Mouse (Mus musculus): Measurements from ENCODE around the gene Nt5c. TPM values are rescaled to one million over a fixed set of nuclear protein-coding genes. Genes with fewer than 3 reads are reported as not detected.
"Not testable (repeated sequence)": the region's sequence is repeated elsewhere in the genome, so short reads cannot be mapped to it uniquely, and the experiment has no call there.

Nt5c gene
- polyA plus RNA-seq, 1 experiment from 2014 or later = 69.0 TPM

DNA sequence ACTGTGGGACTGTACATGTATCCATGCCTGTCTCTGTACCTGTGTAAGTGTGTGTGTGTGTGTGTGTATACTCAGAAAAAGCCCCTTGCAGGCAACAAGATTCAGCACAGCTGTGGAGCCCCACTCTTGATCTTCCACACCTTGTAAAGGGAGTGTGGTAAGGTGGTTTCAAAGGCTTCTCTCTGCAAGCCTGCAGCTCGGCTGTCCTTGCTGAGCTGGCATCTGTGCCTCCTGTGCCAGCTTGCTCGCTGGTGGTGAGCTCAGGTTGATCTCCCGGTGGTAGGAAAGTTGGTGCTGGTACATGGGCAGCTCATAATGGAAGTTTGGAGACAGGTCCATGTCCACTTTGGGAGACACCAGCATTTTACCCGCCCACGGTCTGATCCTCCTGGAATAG lies 29.8 kb downstream of the Nt5c start:
- 61% methylated on average over 5 of the region's 5 CpGs for WGBS (ENCODE audit: insufficient replicate concordance)
- no peak for ATAC-seq
- Histone ChIP-seq H3K4me1 (peaks cover 11% of the 10 kb centered on the region), H3K36me3 (no peaks in the 10 kb centered on the region), H3K27me3 (replicated peaks) (peaks cover 37% of the 10 kb centered on the region), H3K4me2 (no peak overlapping the region), H3K4me3 (no peak overlapping the region), H3K27ac (no peak overlapping the region), H3K9me3 (replicated peaks) (no peaks in the 10 kb centered on the region), H3K9ac (no peak overlapping the region)

DNA sequence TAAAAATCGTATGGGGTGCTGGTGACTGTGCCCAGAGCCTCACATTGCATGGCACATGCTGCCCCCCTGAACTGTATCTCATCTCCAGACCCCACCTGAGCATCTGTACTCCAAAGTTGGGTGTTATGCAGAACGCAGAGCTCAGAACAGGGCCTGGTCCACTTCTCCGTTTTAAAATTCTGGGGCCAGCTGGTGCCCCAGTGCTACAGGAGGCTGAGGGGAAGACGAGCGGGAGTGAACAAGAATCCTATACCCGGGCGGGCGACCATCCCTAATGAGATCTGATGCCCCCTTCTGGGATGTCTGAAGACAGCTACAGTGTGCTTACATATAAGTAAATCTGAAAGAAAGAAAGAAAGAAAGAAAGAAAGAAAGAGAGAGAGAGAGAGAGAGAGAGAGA lies 30.7 kb downstream of the Nt5c start:
- Histone ChIP-seq H3K4me1 (peaks cover 11% of the 10 kb centered on the region), H3K4me2 (no peak overlapping the region), H3K36me3 (no peaks in the 10 kb centered on the region), H3K27ac (no peak overlapping the region), H3K9me3 (replicated peaks) (no peaks in the 10 kb centered on the region), H3K4me3 (no peak overlapping the region), H3K9ac (no peak overlapping the region), H3K27me3 (replicated peaks) (peaks cover 37% of the 10 kb centered on the region)
- ATAC-seq = no peak
- WGBS (ENCODE audit: insufficient replicate concordance) = 22% methylated on average over 8 of the region's 8 CpGs

DNA sequence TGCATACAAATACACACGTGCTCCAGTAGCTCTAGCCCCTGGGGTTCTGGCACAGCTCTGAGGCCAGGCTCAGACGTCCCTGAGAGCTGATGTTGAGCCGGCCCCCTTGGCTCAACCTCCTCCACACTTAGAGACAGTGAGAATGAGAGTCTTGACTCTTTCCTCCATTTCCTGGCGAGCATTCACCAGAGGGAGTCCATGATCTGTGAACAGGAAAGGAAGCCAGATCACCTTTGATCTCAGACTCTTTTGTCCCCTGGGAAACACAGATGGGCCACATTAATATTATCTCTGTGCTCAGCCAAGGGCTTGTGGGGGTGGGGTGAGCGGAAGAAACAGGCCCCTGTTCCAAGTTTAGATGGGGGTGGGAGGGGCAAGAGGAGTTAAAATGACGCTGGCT lies 34.3 kb downstream of the Nt5c start:
- Histone ChIP-seq H3K9me3 (replicated peaks) (no peaks in the 10 kb centered on the region), H3K4me2 (no peak overlapping the region), H3K27ac (no peak overlapping the region), H3K9ac (no peak overlapping the region), H3K36me3 (no peaks in the 10 kb centered on the region), H3K4me3 (no peak overlapping the region), H3K4me1 (peaks cover 11% of the 10 kb centered on the region), H3K27me3 (replicated peaks) (peaks cover 11% of the 10 kb centered on the region)
- no peak for ATAC-seq
- WGBS (ENCODE audit: insufficient replicate concordance) = 33% methylated on average over 6 of the region's 6 CpGs

DNA sequence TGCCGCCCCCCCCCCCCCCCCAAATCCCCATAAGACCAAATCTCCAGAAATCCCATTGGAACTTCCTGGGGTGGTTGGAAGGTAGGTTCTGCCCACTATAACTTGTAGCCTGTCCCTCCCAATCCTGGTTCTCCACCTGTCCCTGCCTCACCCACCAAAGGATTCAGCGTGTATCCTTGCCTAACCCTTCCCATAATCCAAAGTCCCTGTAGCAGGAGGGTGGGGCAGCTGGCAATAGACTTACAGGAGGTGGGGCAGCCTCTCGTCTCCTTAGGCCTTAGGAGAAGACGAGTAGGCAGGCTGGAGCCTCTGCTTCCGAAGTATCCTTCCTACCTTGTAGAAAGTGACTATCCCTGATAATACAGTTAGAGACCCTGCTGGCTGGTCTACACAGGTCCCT lies 35.5 kb downstream of the Nt5c start:
- H3K27ac ChIP-seq = no peak overlapping the region
- no peak overlapping the region for H3K9ac ChIP-seq
- H3K4me2 ChIP-seq = no peak overlapping the region
- no peak overlapping the region for H3K4me3 ChIP-seq
- no peak for ATAC-seq
- H3K9me3 ChIP-seq (replicated peaks) = no peaks in the 10 kb centered on the region
- 77% methylated on average over 5 of the region's 5 CpGs for WGBS (ENCODE audit: insufficient replicate concordance)
- H3K36me3 ChIP-seq = no peaks in the 10 kb centered on the region
- no peaks in the 10 kb centered on the region; the same call in 1 of the 2 replicates for H3K27me3 ChIP-seq (replicated peaks)
- peaks cover 11% of the 10 kb centered on the region for H3K4me1 ChIP-seq

DNA sequence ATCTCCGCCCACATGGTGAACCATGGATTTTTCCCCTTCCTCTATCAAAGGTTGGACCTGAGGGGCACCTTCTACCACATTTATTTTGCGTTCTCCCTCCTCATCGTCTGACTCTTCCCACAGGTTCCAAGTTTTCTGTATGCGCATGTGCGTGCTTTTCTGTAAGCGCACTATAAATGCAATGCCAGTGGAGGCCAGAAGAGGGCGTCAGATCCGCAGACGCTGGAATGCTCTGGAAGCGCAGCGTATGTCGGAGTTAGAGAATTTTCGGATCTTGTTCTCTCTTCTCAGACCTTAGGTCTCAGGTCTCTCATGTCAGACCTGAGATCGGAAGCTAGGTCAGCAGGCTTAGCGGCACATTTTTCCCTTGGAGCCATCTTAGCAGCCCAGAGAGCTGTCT lies 36.0 kb downstream of the Nt5c start:
- WGBS (ENCODE audit: insufficient replicate concordance) = 75% methylated on average over 15 of the region's 15 CpGs
- Histone ChIP-seq H3K9ac (no peak overlapping the region), H3K4me1 (peaks cover 11% of the 10 kb centered on the region), H3K4me2 (no peak overlapping the region), H3K27me3 (replicated peaks) (no peaks in the 10 kb centered on the region), H3K36me3 (no peaks in the 10 kb centered on the region), H3K27ac (no peak overlapping the region), H3K9me3 (replicated peaks) (no peaks in the 10 kb centered on the region), H3K4me3 (no peak overlapping the region)
- no peak for ATAC-seq

DNA sequence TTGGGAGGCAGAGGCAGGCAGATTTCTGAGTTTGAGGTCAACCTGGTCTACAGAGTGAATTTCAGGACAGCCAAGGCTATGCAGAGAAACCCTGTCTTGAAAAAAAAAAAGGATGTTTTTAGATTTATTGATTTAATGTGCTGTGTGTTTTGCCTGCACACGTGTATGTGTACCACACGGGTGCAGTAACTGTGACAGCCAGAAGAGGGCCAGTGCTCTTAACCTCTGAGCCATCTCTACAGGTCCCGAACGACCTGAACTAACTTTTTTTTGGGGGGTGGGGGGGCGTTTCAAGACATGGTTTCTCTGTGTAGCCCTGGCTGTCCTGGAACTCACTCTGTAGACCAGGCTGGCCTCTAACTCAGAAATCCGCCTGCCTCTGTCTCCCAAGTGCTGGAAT lies 36.8 kb downstream of the Nt5c start:
- not testable (repeated sequence) for H3K9ac ChIP-seq; H3K27me3 ChIP-seq (replicated peaks); ATAC-seq; H3K27ac ChIP-seq; H3K4me2 ChIP-seq; H3K4me3 ChIP-seq; H3K9me3 ChIP-seq (replicated peaks); H3K36me3 ChIP-seq
- 73% methylated on average over 6 of the region's 6 CpGs for WGBS (ENCODE audit: insufficient replicate concordance)
- peaks cover 14% of the 10 kb centered on the region for H3K4me1 ChIP-seq

DNA sequence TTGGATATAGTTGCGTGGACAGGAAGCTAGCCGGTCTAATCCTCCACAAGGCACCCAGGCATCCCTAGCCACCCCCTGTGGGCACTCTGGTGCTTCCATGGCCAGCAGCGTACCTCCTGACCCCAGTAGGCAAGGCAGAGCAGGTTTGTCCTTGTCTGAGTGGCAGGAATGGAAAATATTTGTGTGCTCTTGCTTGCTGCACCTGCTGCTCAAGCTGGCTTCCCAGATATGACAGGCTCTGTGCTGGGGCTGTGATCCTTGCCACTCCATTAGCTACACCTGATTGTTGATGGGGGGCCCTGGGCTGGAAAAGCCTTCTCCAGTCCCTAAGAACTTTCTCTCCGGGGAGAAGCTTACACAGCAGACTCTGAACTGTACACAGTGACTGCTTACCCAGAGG lies 38.4 kb downstream of the Nt5c start:
- Histone ChIP-seq H3K27me3 (replicated peaks) (peaks cover 7% of the 10 kb centered on the region; the same call in 1 of the 2 replicates), H3K4me1 (peaks cover 19% of the 10 kb centered on the region), H3K4me3 (no peak overlapping the region), H3K9me3 (replicated peaks) (no peaks in the 10 kb centered on the region), H3K9ac (no peak overlapping the region), H3K4me2 (no peak overlapping the region), H3K27ac (no peak overlapping the region), H3K36me3 (no peaks in the 10 kb centered on the region)
- WGBS (ENCODE audit: insufficient replicate concordance) = 53% methylated on average over 4 of the region's 4 CpGs
- no peak for ATAC-seq

DNA sequence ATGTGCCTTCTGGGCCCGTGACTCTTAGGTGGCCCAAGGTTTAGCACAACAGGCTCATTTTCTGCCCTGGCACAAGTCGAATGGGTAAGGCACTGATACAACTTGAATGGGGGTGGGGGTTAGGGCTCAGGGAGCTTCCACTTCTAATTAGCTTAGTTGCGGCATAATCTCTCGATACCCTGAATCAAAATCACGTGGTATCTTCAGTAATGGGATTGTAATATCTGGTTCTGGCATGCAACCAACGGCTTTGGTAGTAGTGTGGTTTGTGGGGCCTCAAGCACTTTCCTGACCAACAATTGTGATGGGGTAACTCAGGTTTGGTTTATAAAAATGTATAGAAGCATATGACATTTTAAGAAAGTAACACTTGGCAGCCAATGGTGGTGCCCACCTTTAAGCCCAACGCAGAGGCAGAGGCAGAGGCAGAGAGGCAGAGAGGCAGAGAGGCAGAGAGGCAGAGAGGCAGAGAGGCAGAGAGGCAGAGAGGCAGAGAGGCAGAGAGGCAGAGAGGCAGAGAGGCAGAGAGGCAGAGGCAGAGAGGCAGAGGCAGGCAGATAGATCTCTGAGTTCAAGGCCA lies 39.3 kb downstream of the Nt5c start:
- peaks cover 16% of the 10 kb centered on the region; the same call in 1 of the 2 replicates for H3K27me3 ChIP-seq (replicated peaks)
- no peak overlapping the region for H3K4me2 ChIP-seq
- ATAC-seq = no peak
- WGBS (ENCODE audit: insufficient replicate concordance) = 68% methylated on average over 7 of the region's 7 CpGs
- peaks cover 12% of the 10 kb centered on the region for H3K4me1 ChIP-seq
- no peaks in the 10 kb centered on the region for H3K9me3 ChIP-seq (replicated peaks)
- no peak overlapping the region for H3K27ac ChIP-seq
- no peak overlapping the region for H3K4me3 ChIP-seq
- no peaks in the 10 kb centered on the region for H3K36me3 ChIP-seq
- H3K9ac ChIP-seq = no peak overlapping the region

DNA sequence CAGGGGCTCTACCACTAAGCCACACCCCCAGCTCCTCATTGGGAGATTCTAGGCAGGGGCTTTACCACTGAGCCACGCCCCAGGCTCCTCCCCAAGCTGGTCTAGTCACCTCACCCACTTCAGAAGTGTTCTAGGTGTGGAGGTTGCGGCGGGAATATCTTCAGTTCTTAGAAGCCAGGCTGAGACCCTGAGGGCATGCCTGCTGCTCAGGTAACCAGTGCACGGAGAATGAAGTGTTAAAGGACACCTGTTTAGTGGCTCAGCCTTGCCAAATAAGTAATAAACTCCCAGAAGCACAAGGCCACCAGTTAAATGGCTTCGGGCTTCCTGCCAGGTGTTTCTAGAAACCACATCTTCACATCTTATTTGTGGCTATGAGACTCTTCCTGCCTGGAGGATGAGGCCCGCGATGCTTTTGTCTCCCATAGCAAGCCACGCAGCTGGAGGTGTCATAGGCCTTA lies 39.9 kb downstream of the Nt5c start:
- no peaks in the 10 kb centered on the region for H3K9me3 ChIP-seq (replicated peaks)
- no peak overlapping the region for H3K27ac ChIP-seq
- H3K27me3 ChIP-seq (replicated peaks) = peaks cover 16% of the 10 kb centered on the region; the same call in 1 of the 2 replicates
- H3K4me2 ChIP-seq = no peak overlapping the region
- H3K4me1 ChIP-seq = peaks cover 9% of the 10 kb centered on the region; the same call in 1 of the 2 replicates
- no peak for ATAC-seq
- no peaks in the 10 kb centered on the region for H3K36me3 ChIP-seq
- H3K4me3 ChIP-seq = no peak overlapping the region
- 64% methylated on average over 8 of the region's 8 CpGs for WGBS (ENCODE audit: insufficient replicate concordance)
- H3K9ac ChIP-seq = no peak overlapping the region

DNA sequence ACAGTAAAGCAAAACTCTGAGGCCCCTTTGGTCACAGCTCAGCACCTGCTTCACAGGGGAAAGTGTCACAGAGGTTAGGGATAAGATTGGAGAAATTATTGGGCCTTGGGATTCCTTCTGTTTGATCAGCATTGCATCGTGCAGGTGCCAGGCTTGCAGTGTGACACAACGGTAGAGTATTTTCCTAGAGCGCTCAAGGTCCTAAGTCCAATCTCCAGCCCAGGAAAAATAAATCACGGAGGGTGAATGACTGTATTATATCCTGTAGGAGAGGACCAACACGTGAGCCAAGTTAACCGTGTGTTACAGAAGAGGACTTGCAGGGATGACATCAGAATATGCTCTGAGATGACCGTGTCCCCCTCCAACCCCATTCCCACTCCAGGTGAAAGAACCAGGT lies 41.5 kb downstream of the Nt5c start:
- H3K36me3 ChIP-seq = no peaks in the 10 kb centered on the region
- H3K27me3 ChIP-seq (replicated peaks) = peaks cover 21% of the 10 kb centered on the region; the same call in 1 of the 2 replicates
- H3K9ac ChIP-seq = no peak overlapping the region
- no peaks in the 10 kb centered on the region for H3K9me3 ChIP-seq (replicated peaks)
- ATAC-seq = no peak
- H3K4me1 ChIP-seq = peaks cover 13% of the 10 kb centered on the region; the same call in 1 of the 2 replicates
- H3K27ac ChIP-seq = no peak overlapping the region
- 68% methylated on average over 7 of the region's 7 CpGs for WGBS (ENCODE audit: insufficient replicate concordance)
- H3K4me3 ChIP-seq = no peak overlapping the region
- H3K4me2 ChIP-seq = no peak overlapping the region

DNA sequence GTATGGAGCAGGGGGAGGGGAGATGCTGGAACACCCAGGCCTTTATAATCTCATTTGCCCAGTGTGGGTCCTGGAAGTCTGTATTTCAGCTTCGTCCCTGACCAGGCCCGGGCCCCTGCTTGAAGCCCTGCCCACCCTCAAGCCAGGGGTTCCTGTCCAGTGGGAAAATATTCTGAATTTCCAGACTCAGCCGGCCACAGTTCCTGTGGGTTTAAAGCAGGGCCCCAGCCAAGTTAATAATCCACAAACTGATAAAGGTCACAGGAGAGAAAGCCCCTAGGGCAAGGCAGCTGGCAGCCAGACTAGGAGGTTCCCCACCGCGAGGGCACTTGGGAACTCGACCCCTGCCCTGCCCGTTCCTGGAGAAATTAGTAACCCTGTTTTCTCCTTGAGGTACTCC lies 42.7 kb downstream of the Nt5c start:
- no peak overlapping the region for H3K4me3 ChIP-seq
- H3K9me3 ChIP-seq (replicated peaks) = no peaks in the 10 kb centered on the region
- ATAC-seq = no peak; the same call in 1 of the 2 replicates
- peaks cover 13% of the 10 kb centered on the region; the same call in 1 of the 2 replicates for H3K4me1 ChIP-seq
- H3K36me3 ChIP-seq = no peaks in the 10 kb centered on the region
- H3K9ac ChIP-seq = no peak overlapping the region
- peak overlapping the region; percentile 45 for H3K27ac ChIP-seq
- 55% methylated on average over 7 of the region's 7 CpGs for WGBS (ENCODE audit: insufficient replicate concordance)
- H3K4me2 ChIP-seq = no peak overlapping the region
- H3K27me3 ChIP-seq (replicated peaks) = peaks cover 25% of the 10 kb centered on the region; the same call in 1 of the 2 replicates

DNA sequence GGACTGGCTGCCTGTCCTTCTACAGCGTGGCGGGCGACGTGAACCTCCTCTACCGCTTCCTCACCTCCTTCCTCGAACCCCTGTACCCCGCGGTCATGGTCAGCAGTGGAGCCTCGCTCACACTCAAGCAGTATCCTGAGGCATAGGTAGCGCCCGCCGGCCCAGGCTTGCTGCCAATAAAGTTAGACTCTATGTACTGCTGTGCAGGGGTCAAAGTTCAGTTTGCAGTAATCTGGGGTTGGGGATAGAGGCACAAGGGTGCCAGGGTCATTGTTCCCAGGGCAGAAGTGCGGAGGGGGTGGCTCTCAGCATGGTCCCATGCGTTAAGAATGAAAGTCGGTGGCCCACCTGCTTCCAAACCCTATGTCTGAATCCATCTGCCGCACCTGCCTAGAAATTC lies 43.6 kb downstream of the Nt5c start:
- Histone ChIP-seq H3K9ac (no peak overlapping the region), H3K27me3 (replicated peaks) (peaks cover 25% of the 10 kb centered on the region; the same call in 1 of the 2 replicates), H3K4me3 (no peak overlapping the region), H3K4me1 (peaks cover 13% of the 10 kb centered on the region; the same call in 1 of the 2 replicates), H3K9me3 (replicated peaks) (no peaks in the 10 kb centered on the region), H3K27ac (peak overlapping the region; percentile 45), H3K4me2 (no peak overlapping the region), H3K36me3 (no peaks in the 10 kb centered on the region)
- WGBS (ENCODE audit: insufficient replicate concordance) = 65% methylated on average over 16 of the region's 16 CpGs
- ATAC-seq = peak; percentile 37
